Mouse (Mus musculus) mesoderm, embryonic 11.5 days (tissue): ENCODE measurements around the gene Rab5if.
A peak's percentile ranks its signal among the peaks of the same experiment; 100 is the strongest.
"Not testable (repeated sequence)": the region's sequence is repeated elsewhere in the genome, so short reads cannot be mapped to it uniquely, and the experiment has no call there.

Source experiments
- DNase-seq: peaks from one replicate; pipeline ENCODE4 v3.0.0-alpha.2; 2012; ENCODE audit warnings: low read depth, low spot score

The Rab5if gene

GRCm38 (mm10) chr2:156853999-156854771 is 8.7 kb upstream of the Rab5if start:
- DNase-seq: not testable (repeated sequence)

GRCm38 (mm10) chr2:156856311-156856710 is 6.6 kb upstream of the Rab5if start:
- DNase-seq: no peak

GRCm38 (mm10) chr2:156857385-156857791 is 5.5 kb upstream of the Rab5if start:
- DNase-seq: no peak

- no peak for DNase-seq
Observed at GRCm38 (mm10) chr2:156857835-156858234, 5.1 kb upstream of the Rab5if start, which contains the start of gene 4930518I15Rik. Gene 4930518I15Rik (minus strand): TSS chr2:156857946.

- no peak for DNase-seq
Observed at GRCm38 (mm10) chr2:156858671-156859070, 4.3 kb upstream of the Rab5if start.

- DNase-seq: peak; percentile 73
Observed at GRCm38 (mm10) chr2:156862041-156862717, 749 bp upstream of the Rab5if start.

GRCm38 (mm10) chr2:156863487-156864160 is 696 bp downstream of the Rab5if start:
- no peak for DNase-seq

- no peak for DNase-seq
Observed at GRCm38 (mm10) chr2:156864481-156864880, 1.6 kb downstream of the Rab5if start.

- DNase-seq: no peak
Observed at GRCm38 (mm10) chr2:156868994-156869393, 6.1 kb downstream of the Rab5if start.

- DNase-seq: no peak
Observed at GRCm38 (mm10) chr2:156869554-156869953, 6.6 kb downstream of the Rab5if start.

GRCm38 (mm10) chr2:156870519-156870918 is 7.6 kb downstream of the Rab5if start:
- DNase-seq: no peak

- DNase-seq: peak; percentile 77
Observed at GRCm38 (mm10) chr2:156873629-156874028, 10.7 kb downstream of the Rab5if start.

GRCm38 (mm10) chr2:156874047-156874759 is 11.3 kb downstream of the Rab5if start:
- DNase-seq: no peak

GRCm38 (mm10) chr2:156874760-156875510 is 12.0 kb downstream of the Rab5if start:
- no peak for DNase-seq

- DNase-seq: no peak
Observed at GRCm38 (mm10) chr2:156877726-156878125, 14.8 kb downstream of the Rab5if start.

- DNase-seq: no peak
Observed at GRCm38 (mm10) chr2:156879541-156879940, 16.6 kb downstream of the Rab5if start.

- no peak for DNase-seq
Observed at GRCm38 (mm10) chr2:156882431-156883001, 19.6 kb downstream of the Rab5if start.

- no peak for DNase-seq
Observed at GRCm38 (mm10) chr2:156884396-156885211, 21.7 kb downstream of the Rab5if start.

GRCm38 (mm10) chr2:156885666-156886065 is 22.7 kb downstream of the Rab5if start:
- not testable (repeated sequence) for DNase-seq
